ENCODE assay signal across 7 mouse cellular contexts in the genomic region with DNA sequence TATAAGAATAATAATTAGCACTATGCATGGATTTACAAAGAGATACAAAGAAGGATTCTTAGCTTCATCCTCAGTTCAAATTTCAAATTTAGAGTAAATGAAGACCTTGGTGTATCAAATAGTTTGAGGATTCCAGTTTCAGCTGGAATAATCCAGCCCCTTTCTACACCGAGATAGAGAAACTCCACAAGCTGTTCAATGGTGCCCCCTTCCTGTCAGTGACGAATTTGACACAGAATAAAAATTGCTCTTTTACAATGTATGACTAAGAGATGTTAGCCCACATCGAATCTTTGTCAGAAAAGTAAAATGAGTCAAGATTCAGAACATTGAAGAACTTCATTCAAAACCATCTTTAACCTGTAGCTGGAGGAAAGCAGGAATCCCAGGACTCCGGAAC.
DNase-seq lines count a peak whose midpoint lies in the region; ATAC-seq and TF ChIP-seq lines count a peak whose summit lies in the region.

No protein-coding gene starts in this region.

- TF ChIP-seq RAD21 in MEL (IDR thresholded peaks at IDR 0.05; ENCODE audit: low read depth, low read length): peak; percentile 5; the same call in 1 of the 2 replicates

- H3K27me3 ChIP-seq in hindbrain, embryonic 14.5 days (ENCODE audit: control insufficient read depth, insufficient read depth, low read length): no peaks in the 10 kb centered on the region
- no peaks in the 10 kb centered on the region for H3K27me3 ChIP-seq in hindbrain, embryonic 10.5 days (ENCODE audit: insufficient read depth, poor library complexity, severe bottlenecking)
- H3K27me3 ChIP-seq in MEL (ENCODE audit: control insufficient read depth in 1 of 2, insufficient read depth in 2 of 2, low read length in 2 of 2): no peaks in the 10 kb centered on the region
- H3K27me3 ChIP-seq in midbrain, embryonic 15.5 days (replicated peaks): no peaks in the 10 kb centered on the region

- no peak overlapping the region for H3K9ac ChIP-seq in hindbrain, embryonic 14.5 days
- no peak overlapping the region for H3K9ac ChIP-seq in MEL (ENCODE audit: control insufficient read depth, low read depth, low read length, poor library complexity, severe bottlenecking)
- H3K9ac ChIP-seq in midbrain, embryonic 15.5 days: no peak overlapping the region

- H3K36me3 ChIP-seq in hindbrain, embryonic 14.5 days (replicated peaks; ENCODE audit: control insufficient read depth, insufficient read depth): no peaks in the 10 kb centered on the region
- no peaks in the 10 kb centered on the region for H3K36me3 ChIP-seq in hindbrain, embryonic 10.5 days
- no peaks in the 10 kb centered on the region for H3K36me3 ChIP-seq in MEL (ENCODE audit: control insufficient read depth in 1 of 2, insufficient read depth in 2 of 2, low read length in 2 of 2)
- no peaks in the 10 kb centered on the region for H3K36me3 ChIP-seq in midbrain, embryonic 15.5 days (replicated peaks)

- H3K4me1 ChIP-seq in hindbrain, embryonic 14.5 days (replicated peaks; ENCODE audit: control insufficient read depth, insufficient read depth, low read length): no peaks in the 10 kb centered on the region
- H3K4me1 ChIP-seq in hindbrain, embryonic 10.5 days (replicated peaks): no peaks in the 10 kb centered on the region
- H3K4me1 ChIP-seq in MEL (ENCODE audit: control insufficient read depth in 1 of 2, insufficient read depth in 2 of 2, low read length in 2 of 2): no peaks in the 10 kb centered on the region
- no peaks in the 10 kb centered on the region for H3K4me1 ChIP-seq in midbrain, embryonic 15.5 days

- H3K27ac ChIP-seq in hindbrain, embryonic 14.5 days: no peak overlapping the region
- H3K27ac ChIP-seq in hindbrain, embryonic 10.5 days: no peak overlapping the region
- H3K27ac ChIP-seq in MEL (ENCODE audit: control insufficient read depth, low read depth, low read length): no peak overlapping the region
- H3K27ac ChIP-seq in midbrain, embryonic 15.5 days: no peak overlapping the region

- H3K4me3 ChIP-seq in hindbrain, embryonic 14.5 days (replicated peaks; ENCODE audit: low read length): no peak overlapping the region
- H3K4me3 ChIP-seq in hindbrain, embryonic 10.5 days: no peak overlapping the region
- no peak overlapping the region for H3K4me3 ChIP-seq in MEL (ENCODE audit: control insufficient read depth in 1 of 2, insufficient read depth in 1 of 2, low read depth in 2 of 2, low read length in 2 of 2)
- no peak overlapping the region for H3K4me3 ChIP-seq in midbrain, embryonic 15.5 days

- TF ChIP-seq CTCF in MEL (IDR thresholded peaks at IDR 0.05 in 2 of 3, conservative IDR thresholded peaks at IDR 0.05 in 1 of 3; ENCODE audit: control insufficient read depth in 1 of 3, insufficient read depth in 1 of 3, low read depth in 2 of 3, low read length in 3 of 3, poor library complexity in 1 of 3, severe bottlenecking in 1 of 3): peak in 1 of 3 experiments; percentile 7; a peak in 1 of 6 replicates

- 43% methylated on average over 4 of the region's 4 CpGs for WGBS in hindbrain, embryonic 14.5 days
- WGBS in hindbrain, embryonic 10.5 days: 40% methylated on average over 4 of the region's 4 CpGs
- WGBS in midbrain, embryonic 15.5 days: 37% methylated on average over 4 of the region's 4 CpGs

- H3K4me2 ChIP-seq in hindbrain, embryonic 14.5 days (replicated peaks): no peak overlapping the region
- H3K4me2 ChIP-seq in midbrain, embryonic 15.5 days: no peak overlapping the region

- no peak for TF ChIP-seq POLR2A in MEL (IDR thresholded peaks at IDR 0.05; ENCODE audit: control insufficient read depth in 1 of 2, insufficient read depth in 1 of 2, low read depth in 1 of 2, low read length in 2 of 2, poor library complexity in 1 of 2)

- no peaks in the 10 kb centered on the region for H3K9me3 ChIP-seq in hindbrain, embryonic 14.5 days (ENCODE audit: control insufficient read depth, low read length)
- no peaks in the 10 kb centered on the region for H3K9me3 ChIP-seq in hindbrain, embryonic 10.5 days
- no peaks in the 10 kb centered on the region for H3K9me3 ChIP-seq in MEL (replicated peaks; ENCODE audit: insufficient read depth, low read length)
- H3K9me3 ChIP-seq in midbrain, embryonic 15.5 days: no peaks in the 10 kb centered on the region

- no peaks in the 10 kb centered on the region for H3K79me2 ChIP-seq in MEL (ENCODE audit: control insufficient read depth, insufficient read depth, low read length, poor library complexity)

- peak; percentile 51; the same call in 1 of the 2 replicates for ATAC-seq in hindbrain, embryonic 14.5 days (ENCODE audit: low FRiP score)
- peak; percentile 80 for ATAC-seq in midbrain, embryonic 15.5 days (replicated peaks)

- peak; percentile 72 for DNase-seq in hindbrain, embryonic 14.5 days (ENCODE audit: low spot score)
- no peak for DNase-seq in hindbrain, embryonic 10.5 days (ENCODE audit: low spot score)
- DNase-seq in MEL (ENCODE audit: low read depth, low spot score): no peak
- DNase-seq in embryo, embryonic 10.5 days (ENCODE audit: low spot score): peak; percentile 79
- peak; percentile 9 to 67 for DNase-seq in layer of hippocampus, adult 18-20 months (ENCODE audit: low spot score in 2 of 2)
- no peak for DNase-seq in thymus, postnatal 0 days (ENCODE audit: low spot score)

- no peak for TF ChIP-seq EP300 in MEL (IDR thresholded peaks at IDR 0.05; ENCODE audit: low read depth in 1 of 2, low read length in 2 of 2)

TF ChIP-seq in MEL, 35 proteins besides CTCF, POLR2A, EP300 and RAD21:
- TF ChIP-seq MEF2A (IDR thresholded peaks at IDR 0.05; ENCODE audit: extremely low read depth, insufficient replicate concordance, low read depth, low read length, poor library complexity, severe bottlenecking) (no peak), ETS1 (IDR thresholded peaks at IDR 0.05; ENCODE audit: low read depth, low read length) (no peak), RCOR1 (IDR thresholded peaks at IDR 0.05; ENCODE audit: low read depth, low read length) (no peak), SIN3A (IDR thresholded peaks at IDR 0.05; ENCODE audit: low read length) (no peak), JUND (IDR thresholded peaks at IDR 0.05; ENCODE audit: low read depth, low read length) (no peak), ZNF384 (IDR thresholded peaks at IDR 0.05; ENCODE audit: low read depth, low read length) (no peak), USF1 (IDR thresholded peaks at IDR 0.05; ENCODE audit: low read depth, low read length) (no peak), HCFC1 (IDR thresholded peaks at IDR 0.05; ENCODE audit: low read depth, low read length) (no peak), ZMIZ1 (IDR thresholded peaks at IDR 0.05; ENCODE audit: low read depth, low read length) (no peak), TBP (IDR thresholded peaks at IDR 0.05; ENCODE audit: low read depth, low read length) (no peak), MXI1 (IDR thresholded peaks at IDR 0.05; ENCODE audit: low read depth, low read length) (no peak), E2F4 (IDR thresholded peaks at IDR 0.05; ENCODE audit: borderline replicate concordance, low read depth, low read length) (no peak), ELF1 (IDR thresholded peaks at IDR 0.05; ENCODE audit: low read depth, low read length) (no peak), MAX (IDR thresholded peaks at IDR 0.05; ENCODE audit: low read length) (no peak), ZC3H11A (IDR thresholded peaks at IDR 0.05; ENCODE audit: low read depth, low read length) (no peak)

Comparison
In these comparisons a context has a peak if more than half of its experiments do, and no peak if none do; other contexts are left out.
1. DNase-seq: peak in hindbrain, embryonic 14.5 days (single experiment), embryo, embryonic 10.5 days (single experiment) and layer of hippocampus, adult 18-20 months (2 of 2); none in hindbrain, embryonic 10.5 days (single experiment), MEL (single experiment) and thymus, postnatal 0 days (single experiment).